Mouse (Mus musculus): ENCODE measurements around the gene Ccdc78. TPM values are rescaled to one million over a fixed set of nuclear protein-coding genes. Genes with fewer than 3 reads are reported as not detected.
A peak's percentile ranks its signal among the peaks of the same experiment; 100 is the strongest.

Gene Ccdc78
- polyA plus RNA-seq, 1 experiment from 2014 or later = 0.44 TPM

GRCm38 (mm10) chr17:25786781-25787504 lies 563 bp downstream of the Ccdc78 start:
- H3K4me3 ChIP-seq = 0 out of 2 replicates have a peak overlapping the region, but pooled peaks have one; percentile 6
- 93% methylated on average over 9 of the region's 9 CpGs for WGBS
- no peaks in the 10 kb centered on the region for H3K9me3 ChIP-seq (replicated peaks)
- no peak for DNase-seq (ENCODE audit: low spot score)
- H3K27ac ChIP-seq = no peak overlapping the region; the same call in 1 of the 2 replicates
- H3K36me3 ChIP-seq = peaks cover 55% of the 10 kb centered on the region
- no peaks in the 10 kb centered on the region for H3K27me3 ChIP-seq (ENCODE audit: low read depth, poor library complexity, severe bottlenecking)
- peaks cover 44% of the 10 kb centered on the region for H3K4me1 ChIP-seq

DNA sequence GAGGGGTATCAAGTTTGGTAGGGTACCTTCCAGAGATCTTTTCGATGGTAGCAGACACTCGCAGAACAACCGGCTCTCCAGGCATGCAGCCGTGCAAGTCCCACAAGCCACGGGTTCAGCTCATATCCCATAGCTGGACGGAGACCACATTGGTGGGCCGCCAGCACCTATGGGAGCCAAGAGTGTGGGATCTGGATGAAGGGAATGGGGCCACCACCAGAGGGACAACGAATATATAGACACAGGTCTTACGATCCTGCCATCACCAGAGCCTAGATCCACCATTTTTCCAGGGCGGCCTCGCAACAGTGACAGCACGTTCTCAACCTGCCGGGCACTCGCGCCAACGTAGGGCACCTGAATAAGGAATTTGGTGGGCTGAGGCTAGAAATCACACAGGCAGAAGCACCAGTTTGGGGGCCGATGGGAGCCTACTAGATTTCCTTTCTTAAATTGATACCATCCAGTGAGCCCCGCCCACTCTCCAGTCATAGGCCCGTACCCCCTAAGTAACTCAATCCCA lies 5.0 kb downstream of the Ccdc78 start:
- Histone ChIP-seq H3K9me3 (replicated peaks) (no peaks in the 10 kb centered on the region), H3K4me3 (peak overlapping the region; percentile 74), H3K27ac (peak overlapping the region; percentile 91), H3K36me3 (peaks cover 58% of the 10 kb centered on the region), H3K27me3 (ENCODE audit: low read depth, poor library complexity, severe bottlenecking) (no peaks in the 10 kb centered on the region), H3K4me1 (peaks cover 58% of the 10 kb centered on the region)
- DNase-seq (ENCODE audit: low spot score) = peak; percentile 52
- WGBS = 32% methylated on average over 19 of the region's 19 CpGs

DNA sequence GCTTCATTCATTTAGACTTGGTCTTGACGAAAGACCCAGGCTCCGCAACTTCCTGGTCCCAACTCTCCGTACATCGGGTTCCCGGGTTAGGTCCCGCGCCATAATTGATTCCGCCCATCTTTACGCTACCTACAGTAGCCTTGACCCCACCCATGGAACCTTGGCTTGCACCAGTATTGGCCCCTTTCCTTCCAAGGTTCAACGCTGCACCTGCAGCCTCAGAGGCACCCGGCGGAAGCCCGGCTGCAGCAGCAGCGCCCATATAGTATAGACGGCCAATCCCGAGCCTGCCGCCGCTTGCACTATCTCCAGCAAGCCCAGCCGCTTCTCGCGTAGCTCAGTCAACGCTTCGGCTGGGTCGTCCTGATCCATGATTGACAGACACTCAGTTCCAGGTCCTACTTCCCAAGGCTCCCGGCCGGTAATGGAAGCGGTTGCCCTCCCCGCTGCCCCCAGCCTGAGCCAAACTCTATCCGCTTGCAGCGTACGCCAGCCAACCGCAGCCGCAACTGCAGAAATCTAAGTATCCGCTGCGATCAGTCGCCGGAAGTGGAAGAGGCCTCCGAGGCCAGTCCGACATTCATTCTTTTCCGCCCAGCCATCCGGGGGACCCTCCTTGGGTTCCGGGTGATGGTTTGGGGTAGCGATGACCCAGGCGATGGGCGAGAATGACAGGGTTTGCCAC lies 5.6 kb downstream of the Ccdc78 start:
- peaks cover 62% of the 10 kb centered on the region for H3K4me1 ChIP-seq

DNA sequence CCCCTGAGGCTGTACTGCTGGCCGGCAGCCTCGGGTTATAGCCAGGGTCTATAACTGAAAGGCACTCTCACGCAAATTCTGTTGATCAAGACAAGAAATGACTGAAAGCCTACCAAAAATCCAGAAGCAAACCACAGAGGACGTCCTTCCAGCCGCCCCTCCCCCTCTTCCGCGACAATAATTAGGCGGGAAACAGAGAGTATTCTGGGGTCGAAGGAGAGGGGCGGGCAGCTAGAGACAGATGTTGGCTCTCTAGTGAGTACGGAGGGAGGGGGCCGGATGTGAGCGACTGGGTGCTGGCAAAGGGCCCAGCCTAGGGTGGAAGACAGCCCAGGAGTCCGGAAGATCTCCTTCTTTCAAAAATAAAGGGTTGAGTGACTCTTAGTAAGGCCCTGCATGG lies 6.2 kb downstream of the Ccdc78 start, which contains the start of gene Fam173a:
Fam173a (minus strand) TSS at position 287 of the 400 bp plus-strand sequence.
- H3K4me1 ChIP-seq = peaks cover 68% of the 10 kb centered on the region
- peak; percentile 75 for DNase-seq (ENCODE audit: low spot score)
- H3K27ac ChIP-seq = peak within 1 kb of the TSS; percentile 91
- peaks cover 52% of the 10 kb centered on the region for H3K36me3 ChIP-seq
- H3K27me3 ChIP-seq (ENCODE audit: low read depth, poor library complexity, severe bottlenecking) = no peaks in the 10 kb centered on the region
- H3K4me3 ChIP-seq = peak within 1 kb of the TSS; percentile 74
- no peaks in the 10 kb centered on the region for H3K9me3 ChIP-seq (replicated peaks)
- WGBS = 2% methylated on average over 14 of the region's 14 CpGs

More for the DNA sequence above, 5.6 kb downstream of the Ccdc78 start:
- peak; percentile 89 for DNase-seq (ENCODE audit: low spot score)
- H3K27me3 ChIP-seq (ENCODE audit: low read depth, poor library complexity, severe bottlenecking) = no peaks in the 10 kb centered on the region
- under 1% methylated on average over 45 of the region's 45 CpGs for WGBS
- H3K27ac ChIP-seq = peak overlapping the region; percentile 91
- peaks cover 58% of the 10 kb centered on the region for H3K36me3 ChIP-seq
- H3K4me3 ChIP-seq = peak overlapping the region; percentile 74
- no peaks in the 10 kb centered on the region for H3K9me3 ChIP-seq (replicated peaks)

- Histone ChIP-seq H3K4me3 (peak overlapping the region; percentile 87; the same call in 1 of the 2 replicates), H3K4me1 (peaks cover 70% of the 10 kb centered on the region), H3K36me3 (peaks cover 38% of the 10 kb centered on the region), H3K27ac (peak overlapping the region; percentile 15; the same call in 1 of the 2 replicates), H3K27me3 (ENCODE audit: low read depth, poor library complexity, severe bottlenecking) (no peaks in the 10 kb centered on the region), H3K9me3 (replicated peaks) (no peaks in the 10 kb centered on the region)
- no peak for DNase-seq (ENCODE audit: low spot score)
- WGBS = 84% methylated on average over 13 of the region's 13 CpGs
These were observed 7.8 kb downstream of the Ccdc78 start for GRCm38 (mm10) chr17:25794197-25794596.

- Histone ChIP-seq H3K9me3 (replicated peaks) (no peaks in the 10 kb centered on the region), H3K27me3 (ENCODE audit: low read depth, poor library complexity, severe bottlenecking) (no peaks in the 10 kb centered on the region), H3K27ac (peak overlapping the region; percentile 91), H3K4me1 (peaks cover 70% of the 10 kb centered on the region), H3K36me3 (peaks cover 30% of the 10 kb centered on the region), H3K4me3 (peak overlapping the region; percentile 87)
- DNase-seq (ENCODE audit: low spot score) = no peak
- 87% methylated on average over 17 of the region's 17 CpGs for WGBS
These were observed 8.6 kb downstream of the Ccdc78 start for GRCm38 (mm10) chr17:25794998-25795397.

- peak within 1 kb of the TSS; percentile 87 for H3K4me3 ChIP-seq
- H3K4me1 ChIP-seq = peaks cover 68% of the 10 kb centered on the region
- H3K36me3 ChIP-seq = peaks cover 28% of the 10 kb centered on the region
- H3K27ac ChIP-seq = peak within 1 kb of the TSS; percentile 91
- DNase-seq (ENCODE audit: low spot score) = peak; percentile 77
- 2% methylated on average over 6 of the region's 6 CpGs for WGBS
- H3K27me3 ChIP-seq (ENCODE audit: low read depth, poor library complexity, severe bottlenecking) = no peaks in the 10 kb centered on the region
- no peaks in the 10 kb centered on the region for H3K9me3 ChIP-seq (replicated peaks)
These were observed 9.3 kb downstream of the Ccdc78 start, which contains the start of gene AC134908.4 for GRCm38 (mm10) chr17:25795609-25796092. AC134908.4 (minus strand) TSS chr17:25795659.

DNA sequence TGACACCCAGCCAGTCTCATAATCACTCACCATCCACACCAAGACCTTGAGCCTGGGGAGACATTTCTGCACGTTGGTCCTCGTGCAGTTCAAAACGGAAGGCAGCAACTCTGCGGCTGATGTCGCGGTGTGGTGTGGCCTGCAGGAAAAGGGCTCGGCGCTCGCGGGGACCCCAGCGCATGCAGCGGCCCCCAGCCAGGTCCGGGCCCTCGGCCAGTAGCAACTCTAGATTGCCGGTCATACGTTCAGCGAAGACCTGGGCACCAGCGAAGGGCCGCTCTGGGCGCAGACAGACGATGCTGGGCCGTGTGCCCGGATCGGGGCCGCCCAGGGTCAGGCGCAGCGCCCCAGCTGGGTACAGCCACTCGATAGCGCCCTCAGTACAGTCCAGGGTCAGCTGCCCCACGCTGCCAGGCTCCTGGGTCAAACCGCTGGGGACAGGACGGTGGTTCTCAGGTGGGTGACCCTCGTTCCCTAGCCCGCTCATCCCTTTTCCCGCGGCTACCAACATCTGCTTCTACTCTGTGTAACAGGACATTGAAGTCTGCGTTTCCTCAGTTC lies 9.9 kb downstream of the Ccdc78 start:
- Histone ChIP-seq H3K27me3 (ENCODE audit: low read depth, poor library complexity, severe bottlenecking) (peaks cover 2% of the 10 kb centered on the region; the same call in 1 of the 2 replicates), H3K4me3 (peak overlapping the region; percentile 87), H3K36me3 (peaks cover 27% of the 10 kb centered on the region), H3K9me3 (replicated peaks) (no peaks in the 10 kb centered on the region), H3K4me1 (peaks cover 62% of the 10 kb centered on the region), H3K27ac (peak overlapping the region; percentile 91)
- WGBS = under 1% methylated on average over 37 of the region's 37 CpGs
- DNase-seq (ENCODE audit: low spot score) = peak; percentile 61

DNA sequence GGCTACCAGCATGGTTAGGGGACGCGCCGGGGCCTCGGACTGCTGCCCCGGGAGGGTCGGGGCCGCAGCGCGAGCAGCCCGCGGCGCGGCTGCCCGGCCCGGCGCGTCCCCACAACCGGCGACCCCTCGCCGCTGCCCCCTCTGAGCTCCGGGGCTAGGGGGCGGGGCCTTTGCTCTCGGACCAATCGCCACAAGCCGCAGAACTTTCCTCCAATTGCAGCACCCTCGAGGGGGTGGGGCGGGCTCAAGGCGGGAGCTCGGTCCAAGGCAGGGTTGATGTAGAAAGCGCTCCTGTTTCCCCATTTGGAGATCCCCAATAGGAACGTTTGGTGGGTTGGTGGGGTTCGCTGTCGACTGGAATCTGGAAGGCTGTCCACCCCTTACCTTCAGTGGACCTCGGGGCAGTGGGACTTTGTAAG lies 10.6 kb downstream of the Ccdc78 start, which contains the start of gene Metrn:
Metrn (minus strand) TSS at position 186 of the 419 bp plus-strand sequence.
- WGBS = under 1% methylated on average over 35 of the region's 35 CpGs

GRCm38 (mm10) chr17:25801029-25801428 lies 14.6 kb downstream of the Ccdc78 start:
- WGBS = 11% methylated on average over 6 of the region's 6 CpGs
- DNase-seq (ENCODE audit: low spot score) = peak; percentile 63
- Histone ChIP-seq H3K9me3 (replicated peaks) (no peaks in the 10 kb centered on the region), H3K27ac (no peak overlapping the region), H3K4me3 (no peak overlapping the region), H3K36me3 (no peaks in the 10 kb centered on the region), H3K27me3 (ENCODE audit: low read depth, poor library complexity, severe bottlenecking) (peaks cover 32% of the 10 kb centered on the region), H3K4me1 (peaks cover 25% of the 10 kb centered on the region)

More for the DNA sequence above, 10.6 kb downstream of the Ccdc78 start, which contains the start of gene Metrn:
- Histone ChIP-seq H3K27ac (peak within 1 kb of the TSS; percentile 91), H3K27me3 (ENCODE audit: low read depth, poor library complexity, severe bottlenecking) (peaks cover 8% of the 10 kb centered on the region), H3K4me3 (peak within 1 kb of the TSS; percentile 87), H3K36me3 (peaks cover 27% of the 10 kb centered on the region), H3K9me3 (replicated peaks) (no peaks in the 10 kb centered on the region), H3K4me1 (peaks cover 55% of the 10 kb centered on the region)
- DNase-seq (ENCODE audit: low spot score) = peak; percentile 93

GRCm38 (mm10) chr17:25802825-25803517 lies 16.6 kb downstream of the Ccdc78 start:
- H3K27ac ChIP-seq = no peak overlapping the region
- peaks cover 42% of the 10 kb centered on the region for H3K27me3 ChIP-seq (ENCODE audit: low read depth, poor library complexity, severe bottlenecking)
- no peak overlapping the region for H3K4me3 ChIP-seq
- no peaks in the 10 kb centered on the region for H3K36me3 ChIP-seq
- 15% methylated on average over 10 of the region's 10 CpGs for WGBS
- peaks cover 9% of the 10 kb centered on the region for H3K4me1 ChIP-seq
- H3K9me3 ChIP-seq (replicated peaks) = no peaks in the 10 kb centered on the region
- DNase-seq (ENCODE audit: low spot score) = no peak

DNA sequence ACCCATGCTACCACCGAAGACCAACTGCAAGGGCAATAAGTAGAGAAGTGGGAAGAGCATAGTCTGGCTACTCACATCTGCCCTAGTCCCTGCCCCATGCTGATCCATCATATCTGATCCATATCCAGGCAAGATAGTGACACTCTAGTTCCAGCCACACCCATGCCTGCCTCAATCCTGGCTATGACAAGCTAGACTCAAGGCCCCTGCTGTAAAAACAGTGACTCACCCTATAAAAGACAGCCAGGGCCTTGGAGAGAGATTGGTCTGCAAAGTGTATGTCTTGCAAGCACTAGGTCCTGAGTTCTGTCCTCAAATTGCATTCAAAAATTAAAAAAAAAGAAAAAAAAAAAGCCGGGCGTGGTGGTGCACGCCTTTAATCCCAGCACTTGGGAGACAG lies 20.1 kb downstream of the Ccdc78 start:
- Histone ChIP-seq H3K27me3 (ENCODE audit: low read depth, poor library complexity, severe bottlenecking) (peaks cover 72% of the 10 kb centered on the region), H3K4me1 (peaks cover 30% of the 10 kb centered on the region), H3K9me3 (replicated peaks) (no peaks in the 10 kb centered on the region), H3K36me3 (no peaks in the 10 kb centered on the region), H3K4me3 (no peak overlapping the region), H3K27ac (no peak overlapping the region)
- 77% methylated on average over 4 of the region's 4 CpGs for WGBS
- no peak for DNase-seq (ENCODE audit: low spot score)
